ENCODE assay signal across 22 mouse cellular contexts in genomic region chr4:62418448-62418847, GRCm38 (mm10). TPM values are rescaled to one million over a fixed set of nuclear protein-coding genes. Genes with fewer than 3 reads are reported as not detected.
A peak's percentile ranks its signal among the peaks of the same experiment; 100 is the strongest.
DNase-seq lines count a peak whose midpoint lies in the region; ATAC-seq and TF ChIP-seq lines count a peak whose summit lies in the region.
"Had no signal": no experiment of that assay in that cellular context is flagged by ENCODE, and none has a peak within 500 bp of the region (broad histone marks: within the 10 kb centered on the region; RNA-seq: fewer than 3 reads in every experiment).

No protein-coding gene starts in this region.

- no peaks in the 10 kb centered on the region for H3K9me3 ChIP-seq in forebrain, embryonic 15.5 days
- H3K9me3 ChIP-seq in forebrain, embryonic 13.5 days (replicated peaks) = no peaks in the 10 kb centered on the region
- no peaks in the 10 kb centered on the region for H3K9me3 ChIP-seq in forebrain, postnatal 0 days (ENCODE audit: low read length)
- no peaks in the 10 kb centered on the region for H3K9me3 ChIP-seq in liver, postnatal 0 days (ENCODE audit: low read length)
- H3K9me3 ChIP-seq: embryonic facial prominence, embryonic 15.5 days; G1E; heart, embryonic 12.5 days; hindbrain, embryonic 10.5 days had no signal

- peak; percentile 41; the same call in 1 of the 2 replicates for ATAC-seq in forebrain, embryonic 15.5 days (replicated peaks)
- no peak; the same call in 1 of the 2 replicates for ATAC-seq in forebrain, embryonic 13.5 days
- peak; percentile 83 for ATAC-seq in forebrain, postnatal 0 days
- ATAC-seq in liver, postnatal 0 days = no peak
- ATAC-seq: CD4-positive, CD25-positive, alpha-beta regulatory T cell, adult 4 months; intestine, embryonic 16.5 days had no signal

- TF ChIP-seq POLR2A in cerebellum, adult 2 months (IDR thresholded peaks at IDR 0.05; ENCODE audit: borderline replicate concordance, insufficient read depth, low read length) = no peak

- peaks cover 11% of the 10 kb centered on the region; the same call in 1 of the 2 replicates for H3K4me1 ChIP-seq in cerebellum, adult 2 months (ENCODE audit: control insufficient read depth, insufficient read depth, low read length)
- no peaks in the 10 kb centered on the region for H3K4me1 ChIP-seq in forebrain, embryonic 15.5 days
- no peaks in the 10 kb centered on the region for H3K4me1 ChIP-seq in forebrain, embryonic 13.5 days
- H3K4me1 ChIP-seq in forebrain, postnatal 0 days (ENCODE audit: insufficient read depth) = no peaks in the 10 kb centered on the region
- H3K4me1 ChIP-seq in liver, postnatal 0 days (ENCODE audit: insufficient read depth) = no peaks in the 10 kb centered on the region
- H3K4me1 ChIP-seq: embryonic facial prominence, embryonic 15.5 days; heart, embryonic 12.5 days; hindbrain, embryonic 10.5 days had no signal

- no peak overlapping the region for H3K4me3 ChIP-seq in cerebellum, adult 2 months (replicated peaks; ENCODE audit: insufficient read depth, low read depth, low read length)
- H3K4me3 ChIP-seq in forebrain, embryonic 15.5 days = no peak overlapping the region
- no peak overlapping the region for H3K4me3 ChIP-seq in forebrain, embryonic 13.5 days
- H3K4me3 ChIP-seq in forebrain, postnatal 0 days (ENCODE audit: low read depth, low read length) = no peak overlapping the region
- no peak overlapping the region for H3K4me3 ChIP-seq in liver, postnatal 0 days (ENCODE audit: low read depth, low read length)
- H3K4me3 ChIP-seq: embryonic facial prominence, embryonic 15.5 days; erythroblast, embryonic 14.5 days; heart, embryonic 12.5 days; hindbrain, embryonic 10.5 days had no signal

- 68% methylated on average over 8 of the region's 8 CpGs for WGBS in cerebellum, adult 2 months
- WGBS in forebrain, embryonic 15.5 days = 44% methylated on average over 8 of the region's 8 CpGs
- 60% methylated on average over 8 of the region's 8 CpGs for WGBS in forebrain, embryonic 13.5 days
- 46% methylated on average over 8 of the region's 8 CpGs for WGBS in forebrain, postnatal 0 days
- 83% methylated on average over 8 of the region's 8 CpGs for WGBS in liver, postnatal 0 days (ENCODE audit: insufficient replicate concordance)

- peak overlapping the region; percentile 95 for H3K27ac ChIP-seq in cerebellum, adult 2 months (ENCODE audit: insufficient read depth, low read length)
- no peak overlapping the region for H3K27ac ChIP-seq in forebrain, embryonic 15.5 days (replicated peaks)
- H3K27ac ChIP-seq in forebrain, embryonic 13.5 days = no peak overlapping the region
- no peak overlapping the region for H3K27ac ChIP-seq in forebrain, postnatal 0 days (ENCODE audit: low read depth, low read length)
- H3K27ac ChIP-seq in liver, postnatal 0 days (ENCODE audit: low read depth) = no peak overlapping the region
- H3K27ac ChIP-seq: embryonic facial prominence, embryonic 15.5 days; hindbrain, embryonic 10.5 days; hindbrain, embryonic 14.5 days had no signal

- no peak overlapping the region for H3K4me2 ChIP-seq in forebrain, embryonic 15.5 days (replicated peaks)
- no peak overlapping the region for H3K4me2 ChIP-seq in forebrain, embryonic 13.5 days
- H3K4me2 ChIP-seq in forebrain, postnatal 0 days (ENCODE audit: low read depth) = no peak overlapping the region
- H3K4me2 ChIP-seq in liver, postnatal 0 days (ENCODE audit: low read depth, low read length) = no peak overlapping the region
- H3K4me2 ChIP-seq: embryonic facial prominence, embryonic 15.5 days; heart, embryonic 12.5 days; hindbrain, embryonic 14.5 days had no signal

- no peak overlapping the region for H3K9ac ChIP-seq in forebrain, embryonic 15.5 days (replicated peaks)
- H3K9ac ChIP-seq in forebrain, embryonic 13.5 days = no peak overlapping the region
- no peak overlapping the region for H3K9ac ChIP-seq in forebrain, postnatal 0 days
- H3K9ac ChIP-seq in liver, postnatal 0 days (replicated peaks) = no peak overlapping the region
- H3K9ac ChIP-seq: embryonic facial prominence, embryonic 15.5 days; heart, embryonic 12.5 days; hindbrain, embryonic 14.5 days had no signal

- no peak for TF ChIP-seq EP300 in liver, postnatal 0 days (IDR thresholded peaks at IDR 0.05; ENCODE audit: low read depth)

- DNase-seq in cerebellum, adult 2 months = no peak
- no peak for DNase-seq in cerebellum, adult 18-20 months
- peak; percentile 45 for DNase-seq in layer of hippocampus, adult 9-11 months
- no peak for DNase-seq in layer of hippocampus, postnatal 25 days (ENCODE audit: extremely low spot score in 1 of 2, low spot score in 1 of 2)
- peak; percentile 41 for DNase-seq in forebrain, postnatal 0 days
- DNase-seq in liver, postnatal 0 days = no peak
- DNase-seq: adrenal gland, adult 8-10 months; adrenal gland, postnatal 36 days; B cell, adult 2 months; gastrocnemius, postnatal 14 days had no signal

- peaks cover 93% of the 10 kb centered on the region for H3K36me3 ChIP-seq in forebrain, embryonic 15.5 days
- peaks cover 99% of the 10 kb centered on the region for H3K36me3 ChIP-seq in forebrain, embryonic 13.5 days (ENCODE audit: poor library complexity, severe bottlenecking)
- peaks cover 94% of the 10 kb centered on the region for H3K36me3 ChIP-seq in forebrain, postnatal 0 days (ENCODE audit: insufficient read depth)
- peaks cover 92% of the 10 kb centered on the region for H3K36me3 ChIP-seq in liver, postnatal 0 days (replicated peaks; ENCODE audit: insufficient read depth, low read length)

- no peak for TF ChIP-seq CTCF in cerebellum, adult 2 months (IDR thresholded peaks at IDR 0.05; ENCODE audit: borderline replicate concordance, insufficient read depth, low read depth, low read length)
- no peak for TF ChIP-seq CTCF in forebrain, postnatal 0 days (IDR thresholded peaks at IDR 0.05; ENCODE audit: low read depth)
- TF ChIP-seq CTCF in liver, postnatal 0 days (IDR thresholded peaks at IDR 0.05; ENCODE audit: low read depth) = no peak

- H3K27me3 ChIP-seq in cerebellum, adult 2 months (ENCODE audit: control insufficient read depth, insufficient read depth, low read length) = no peaks in the 10 kb centered on the region
- H3K27me3 ChIP-seq in forebrain, embryonic 15.5 days = no peaks in the 10 kb centered on the region
- H3K27me3 ChIP-seq in forebrain, embryonic 13.5 days = no peaks in the 10 kb centered on the region
- no peaks in the 10 kb centered on the region for H3K27me3 ChIP-seq in forebrain, postnatal 0 days (ENCODE audit: insufficient read depth, low read length)
- H3K27me3 ChIP-seq in liver, postnatal 0 days (ENCODE audit: insufficient read depth, low read length) = no peaks in the 10 kb centered on the region
- H3K27me3 ChIP-seq: embryonic facial prominence, embryonic 15.5 days; heart, embryonic 12.5 days had no signal

RNA-seq across cellular contexts. Expression of gene Prpf4, which starts 9.9 kb away (rescaled TPM):
- polyA plus RNA-seq in cerebellum, adult 2 months (2012; rRNA removed) = 20.4 and 21.2 TPM in 2 replicates
- 17.8 and 19.5 TPM in 2 replicates for polyA plus RNA-seq in forebrain, embryonic 15.5 days (2015; fragmentation: Nextera tagmentation; extraction: Ambion mirVana)
- polyA plus RNA-seq in forebrain, embryonic 13.5 days (2015; fragmentation: Nextera tagmentation; extraction: Ambion mirVana) = 21.3 and 24.0 TPM in 2 replicates
- 10 to 100 TPM; 12.4 to 12.6 TPM for total RNA-seq in layer of hippocampus, postnatal 25 days (2021)
- 17.2 and 20.2 TPM in 2 replicates for total RNA-seq in forebrain, postnatal 0 days (2014; rRNA removed)
- polyA plus RNA-seq in forebrain, postnatal 0 days (2015; fragmentation: Nextera tagmentation; extraction: Ambion mirVana) = 9.6 and 13.3 TPM in 2 replicates
- 5.5 and 6.2 TPM in 2 replicates for polyA plus RNA-seq in liver, postnatal 0 days (2015; fragmentation: Nextera tagmentation; extraction: Ambion mirVana)

RNA-seq across cellular contexts. Expression of gene Cdc26, which starts 10.0 kb away (rescaled TPM):
- polyA plus RNA-seq in cerebellum, adult 2 months (2012; rRNA removed) = 55.0 and 65.8 TPM in 2 replicates
- 104 and 125 TPM in 2 replicates for polyA plus RNA-seq in forebrain, embryonic 15.5 days (2015; fragmentation: Nextera tagmentation; extraction: Ambion mirVana)
- polyA plus RNA-seq in forebrain, embryonic 13.5 days (2015; fragmentation: Nextera tagmentation; extraction: Ambion mirVana) = 144 and 153 TPM in 2 replicates
- total RNA-seq in layer of hippocampus, postnatal 25 days (2021) = 10 to 100 TPM; 43.0 to 51.1 TPM
- total RNA-seq in forebrain, postnatal 0 days (2014; rRNA removed) = 51.1 and 79.4 TPM in 2 replicates
- 81.7 and 85.1 TPM in 2 replicates for polyA plus RNA-seq in forebrain, postnatal 0 days (2015; fragmentation: Nextera tagmentation; extraction: Ambion mirVana)
- polyA plus RNA-seq in liver, postnatal 0 days (2015; fragmentation: Nextera tagmentation; extraction: Ambion mirVana) = 45.5 and 50.7 TPM in 2 replicates

RNA-seq across cellular contexts. Expression of gene Rnf183, which starts 16.6 kb away (rescaled TPM):
- 0.07 TPM in 1 of 2 replicates, not detected in the other for polyA plus RNA-seq in cerebellum, adult 2 months (2012; rRNA removed)
- 0.32 TPM in 1 of 2 replicates, not detected in the other for polyA plus RNA-seq in forebrain, embryonic 15.5 days (2015; fragmentation: Nextera tagmentation; extraction: Ambion mirVana)
- polyA plus RNA-seq in forebrain, embryonic 13.5 days (2015; fragmentation: Nextera tagmentation; extraction: Ambion mirVana) = not detected in 2 replicates
- total RNA-seq in layer of hippocampus, postnatal 25 days (2021) = not detected
- total RNA-seq in forebrain, postnatal 0 days (2014; rRNA removed) = 1.3 TPM in 1 of 2 replicates, not detected in the other
- polyA plus RNA-seq in forebrain, postnatal 0 days (2015; fragmentation: Nextera tagmentation; extraction: Ambion mirVana) = 0.31 and 0.43 TPM in 2 replicates
- polyA plus RNA-seq in liver, postnatal 0 days (2015; fragmentation: Nextera tagmentation; extraction: Ambion mirVana) = not detected in 2 replicates
- total RNA-seq: G1E; gastrocnemius, postnatal 14 days; heart, adult 8-10 months; heart, postnatal 25 days had no signal
- polyA plus RNA-seq: erythroblast, embryonic 14.5 days; G1E; heart, embryonic 12.5 days; hindbrain, embryonic 10.5 days; hindbrain, embryonic 14.5 days; intestine, embryonic 16.5 days had no signal

RNA-seq across cellular contexts. Expression of gene Wdr31, which starts 52.2 kb away (rescaled TPM):
- polyA plus RNA-seq in cerebellum, adult 2 months (2012; rRNA removed) = 3.1 and 3.9 TPM in 2 replicates
- polyA plus RNA-seq in forebrain, embryonic 15.5 days (2015; fragmentation: Nextera tagmentation; extraction: Ambion mirVana) = 9.9 and 11.5 TPM in 2 replicates
- polyA plus RNA-seq in forebrain, embryonic 13.5 days (2015; fragmentation: Nextera tagmentation; extraction: Ambion mirVana) = 9.1 and 13.1 TPM in 2 replicates
- total RNA-seq in layer of hippocampus, postnatal 25 days (2021) = 1 to 10 TPM; 6.7 to 8.5 TPM
- 6.8 and 9.5 TPM in 2 replicates for total RNA-seq in forebrain, postnatal 0 days (2014; rRNA removed)
- polyA plus RNA-seq in forebrain, postnatal 0 days (2015; fragmentation: Nextera tagmentation; extraction: Ambion mirVana) = 12.6 and 20.0 TPM in 2 replicates
- 0.34 and 1.00 TPM in 2 replicates for polyA plus RNA-seq in liver, postnatal 0 days (2015; fragmentation: Nextera tagmentation; extraction: Ambion mirVana)
- polyA plus RNA-seq: erythroblast, embryonic 14.5 days had no signal

RNA-seq across cellular contexts. Expression of gene Slc31a1, which starts 57.9 kb away (rescaled TPM):
- 20.8 and 24.1 TPM in 2 replicates for polyA plus RNA-seq in cerebellum, adult 2 months (2012; rRNA removed)
- 39.2 and 40.4 TPM in 2 replicates for polyA plus RNA-seq in forebrain, embryonic 15.5 days (2015; fragmentation: Nextera tagmentation; extraction: Ambion mirVana)
- polyA plus RNA-seq in forebrain, embryonic 13.5 days (2015; fragmentation: Nextera tagmentation; extraction: Ambion mirVana) = 38.2 and 43.1 TPM in 2 replicates
- total RNA-seq in layer of hippocampus, postnatal 25 days (2021) = 10 to 100 TPM; 16.2 to 16.8 TPM
- 15.2 and 16.2 TPM in 2 replicates for total RNA-seq in forebrain, postnatal 0 days (2014; rRNA removed)
- 30.4 and 39.9 TPM in 2 replicates for polyA plus RNA-seq in forebrain, postnatal 0 days (2015; fragmentation: Nextera tagmentation; extraction: Ambion mirVana)
- polyA plus RNA-seq in liver, postnatal 0 days (2015; fragmentation: Nextera tagmentation; extraction: Ambion mirVana) = 50.9 and 54.3 TPM in 2 replicates

Comparison
In these comparisons a context has a peak if more than half of its experiments do, and no peak if none do; other contexts are left out.
1. DNase-seq: peak in layer of hippocampus, adult 9-11 months (single experiment) and forebrain, postnatal 0 days (single experiment); none in cerebellum, adult 2 months (0 of 2), cerebellum, adult 18-20 months (0 of 2), layer of hippocampus, postnatal 25 days (0 of 2) and liver, postnatal 0 days (single experiment).
2. ATAC-seq: peak in forebrain, embryonic 15.5 days (single experiment) and forebrain, postnatal 0 days (single experiment); none in forebrain, embryonic 13.5 days (single experiment) and liver, postnatal 0 days (single experiment).